Mouse (Mus musculus) activated CD4-positive, CD25-positive, alpha-beta regulatory T cell, adult 4 months (primary cell): ENCODE data around the gene Nes. TPM values are rescaled to one million over a fixed set of nuclear protein-coding genes. Genes with fewer than 3 reads are reported as not detected.

Experiments used
- ATAC-seq: one replicate; pipeline ENCODE4 v1.8.0; 2017
- polyA plus RNA-seq, 2 experiments: library from polyadenylated mRNA; unstranded; fragments of 100-300 nt; shearing (Covaris generic); gene quantifications; one replicate each; pipeline ENCODE4 v1.2.1; 2017

Nes gene
- polyA plus RNA-seq, 2 experiments from 2014 or later, result not detected

- no peak for ATAC-seq
Measured at GRCm38 (mm10) chr3:87982836-87983601, 12.1 kb downstream of the Nes start.

DNA sequence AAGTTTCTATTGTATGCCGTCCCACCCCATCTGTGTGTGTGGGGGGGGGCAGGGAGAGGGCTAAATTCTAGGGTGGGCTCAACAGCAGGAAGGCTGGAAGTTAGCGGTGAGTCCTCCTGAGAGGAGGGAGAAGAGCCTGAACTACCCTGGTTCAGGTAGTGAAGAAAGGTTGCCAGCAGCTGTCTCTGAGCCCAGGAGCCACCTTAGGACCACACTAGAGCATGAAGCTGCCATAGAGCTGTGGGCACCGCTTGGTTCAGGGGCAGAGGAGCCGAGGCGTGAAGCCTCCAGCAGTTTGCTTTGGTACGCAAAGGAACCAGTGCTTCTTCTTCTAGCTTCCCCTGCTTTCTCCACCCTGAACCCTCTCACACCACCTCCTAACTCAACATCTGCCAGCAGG lies 12.7 kb downstream of the Nes start:
- no peak for ATAC-seq

- no peak for ATAC-seq
Measured at GRCm38 (mm10) chr3:87984094-87984493, 13.2 kb downstream of the Nes start.

DNA sequence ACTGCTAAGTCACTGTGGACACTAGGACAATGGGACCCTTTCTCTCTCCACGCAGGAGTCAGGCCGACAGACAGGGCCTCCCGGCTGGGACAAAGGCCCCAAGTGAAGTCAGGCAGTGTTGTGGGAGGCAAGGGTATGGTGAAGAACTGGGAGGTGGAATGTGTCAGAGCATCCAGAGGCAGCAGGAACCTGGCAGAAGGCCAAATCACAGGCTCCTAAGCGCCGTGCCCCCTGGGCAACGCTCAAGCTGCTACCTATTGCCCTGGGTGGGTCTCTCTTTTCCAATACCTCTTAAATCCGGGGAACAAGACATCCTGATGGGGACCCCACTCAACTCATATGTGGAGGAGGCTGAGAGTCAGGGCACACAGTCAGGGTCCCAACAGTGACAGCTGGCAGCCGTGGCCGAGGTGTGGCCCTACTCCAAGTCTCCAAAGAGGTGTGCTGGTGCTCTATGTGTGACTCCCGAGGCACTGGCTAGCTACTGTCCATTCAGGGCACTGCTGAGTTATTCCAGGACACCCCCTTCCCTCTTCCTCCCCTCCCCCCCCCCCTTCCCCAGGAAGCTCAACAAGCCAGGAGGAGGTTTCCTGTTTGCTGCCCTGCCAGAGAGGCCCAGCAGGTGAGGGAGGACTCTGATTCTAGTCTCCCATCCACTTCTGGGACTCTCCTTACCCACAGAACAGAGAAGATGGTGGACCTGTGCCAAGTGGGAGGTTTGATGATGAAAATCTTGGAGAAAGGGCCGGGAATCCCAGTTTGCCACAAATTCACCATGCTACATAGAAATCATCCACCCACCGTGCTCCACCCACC lies 14.8 kb downstream of the Nes start:
- no peak for ATAC-seq

DNA sequence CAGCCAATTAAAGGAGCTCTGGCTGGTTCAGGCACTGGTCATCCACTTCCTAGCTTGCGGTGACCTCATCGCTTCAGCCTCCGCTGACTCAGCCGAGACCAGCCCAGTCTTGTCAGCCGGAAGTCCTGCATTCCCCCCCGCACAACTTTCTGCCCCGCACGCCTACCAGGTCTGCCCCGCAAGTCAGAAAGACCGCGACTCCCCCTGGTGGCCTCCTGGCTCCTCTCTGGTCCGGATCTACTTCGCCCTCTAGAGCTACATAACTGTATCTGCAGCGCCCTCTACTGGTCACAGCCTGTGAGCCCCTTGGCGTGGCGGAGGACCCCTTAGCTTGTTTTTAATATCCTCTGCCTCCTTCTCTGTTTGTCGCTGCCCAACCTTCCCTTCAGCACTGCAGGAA lies 16.0 kb downstream of the Nes start:
- peak; percentile 81 for ATAC-seq

DNA sequence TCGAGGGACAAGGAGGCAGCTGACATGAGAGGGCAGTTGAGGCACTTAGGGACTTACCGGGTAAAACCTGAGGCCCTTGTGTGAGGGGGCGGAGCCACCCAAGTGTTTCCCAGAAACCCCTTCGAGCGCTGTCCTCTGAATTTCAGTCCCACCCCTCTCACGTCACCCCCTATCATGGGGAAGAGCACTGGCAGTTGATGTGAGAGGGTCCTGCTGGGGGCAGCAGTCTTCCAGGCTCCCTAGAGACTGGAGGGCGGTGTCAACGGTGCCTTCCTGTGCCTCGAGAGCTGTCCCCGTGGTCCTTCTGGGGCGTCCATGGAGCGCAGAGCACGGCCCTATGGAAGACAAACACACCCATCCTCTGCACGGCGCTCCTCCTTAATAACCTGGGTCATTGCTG lies 16.8 kb downstream of the Nes start:
- peak; percentile 16 for ATAC-seq

GRCm38 (mm10) chr3:87988068-87988467 lies 17.2 kb downstream of the Nes start:
- no peak for ATAC-seq

GRCm38 (mm10) chr3:87989935-87990334 lies 19.1 kb downstream of the Nes start:
- ATAC-seq, result no peak

GRCm38 (mm10) chr3:87993436-87993835 lies 22.6 kb downstream of the Nes start:
- no peak for ATAC-seq

DNA sequence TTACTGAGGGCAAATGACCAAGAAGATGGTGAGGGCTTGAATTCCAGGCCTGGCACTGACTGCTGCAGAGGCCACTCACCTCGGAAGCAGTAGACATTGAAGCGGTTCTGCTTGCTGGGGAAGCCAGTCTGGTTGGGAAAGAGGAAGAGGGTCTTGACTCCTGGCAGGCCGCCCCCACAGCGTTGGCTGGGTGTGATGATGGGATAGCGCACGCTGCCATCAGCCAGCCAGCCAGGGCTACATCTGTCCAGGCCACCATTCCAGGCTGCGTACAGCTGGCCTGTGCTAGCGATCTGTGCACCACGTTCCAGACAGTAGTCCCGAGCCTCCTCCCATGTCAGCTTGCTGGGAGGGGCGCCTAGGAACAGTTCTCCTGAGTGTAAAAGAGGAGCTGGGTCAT lies 24.5 kb downstream of the Nes start:
- ATAC-seq, result no peak

- ATAC-seq, result no peak
Measured at GRCm38 (mm10) chr3:87996401-87996800, 25.5 kb downstream of the Nes start.

GRCm38 (mm10) chr3:87996971-87997614 lies 26.2 kb downstream of the Nes start:
- ATAC-seq, result no peak

DNA sequence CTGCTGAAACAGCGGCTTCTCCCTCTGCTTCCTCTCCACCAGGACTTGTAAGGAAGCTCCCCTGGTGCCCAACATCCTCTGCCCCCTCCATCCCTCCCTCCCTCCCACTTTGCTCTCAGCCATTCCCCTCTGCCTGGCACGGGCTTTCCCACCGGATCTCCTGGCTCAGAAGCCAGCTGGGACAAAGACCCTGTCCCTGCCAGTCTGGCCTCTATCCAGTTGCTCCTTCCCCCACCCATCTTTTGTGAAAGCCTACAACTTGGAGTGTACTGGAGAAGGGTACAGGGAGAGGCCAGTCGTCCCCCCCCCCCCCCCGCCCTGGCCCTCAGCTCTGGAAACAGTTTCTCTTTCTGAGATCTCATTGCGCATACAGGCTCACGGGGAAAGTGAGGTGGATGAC lies 27.9 kb downstream of the Nes start:
- ATAC-seq, result no peak

GRCm38 (mm10) chr3:87999243-87999895 lies 28.5 kb downstream of the Nes start:
- ATAC-seq, result no peak

DNA sequence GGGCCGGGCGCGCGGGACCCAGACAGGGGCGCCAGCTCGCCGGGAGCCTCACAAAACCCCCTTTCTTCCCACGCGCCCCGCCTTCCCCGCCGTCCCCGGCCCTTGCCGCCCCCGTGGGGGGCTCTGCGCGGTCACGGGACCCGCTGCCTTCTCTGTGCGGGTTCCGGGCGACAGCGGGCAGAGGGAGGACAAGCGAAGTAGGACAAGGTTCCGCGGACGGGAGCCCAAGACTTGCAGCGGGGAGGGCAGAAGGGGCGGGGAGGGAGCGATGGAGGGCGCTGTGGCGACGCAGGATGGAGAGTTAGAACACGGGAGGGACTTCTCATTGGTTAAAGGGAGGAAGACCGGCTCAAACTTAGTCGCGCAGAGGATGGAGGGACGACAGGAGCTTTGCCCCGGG lies 29.3 kb downstream of the Nes start, which contains the start of gene Bcan:
Gene Bcan (minus strand): TSS at position 50 of the 400 bp plus-strand sequence.
- ATAC-seq, result no peak

DNA sequence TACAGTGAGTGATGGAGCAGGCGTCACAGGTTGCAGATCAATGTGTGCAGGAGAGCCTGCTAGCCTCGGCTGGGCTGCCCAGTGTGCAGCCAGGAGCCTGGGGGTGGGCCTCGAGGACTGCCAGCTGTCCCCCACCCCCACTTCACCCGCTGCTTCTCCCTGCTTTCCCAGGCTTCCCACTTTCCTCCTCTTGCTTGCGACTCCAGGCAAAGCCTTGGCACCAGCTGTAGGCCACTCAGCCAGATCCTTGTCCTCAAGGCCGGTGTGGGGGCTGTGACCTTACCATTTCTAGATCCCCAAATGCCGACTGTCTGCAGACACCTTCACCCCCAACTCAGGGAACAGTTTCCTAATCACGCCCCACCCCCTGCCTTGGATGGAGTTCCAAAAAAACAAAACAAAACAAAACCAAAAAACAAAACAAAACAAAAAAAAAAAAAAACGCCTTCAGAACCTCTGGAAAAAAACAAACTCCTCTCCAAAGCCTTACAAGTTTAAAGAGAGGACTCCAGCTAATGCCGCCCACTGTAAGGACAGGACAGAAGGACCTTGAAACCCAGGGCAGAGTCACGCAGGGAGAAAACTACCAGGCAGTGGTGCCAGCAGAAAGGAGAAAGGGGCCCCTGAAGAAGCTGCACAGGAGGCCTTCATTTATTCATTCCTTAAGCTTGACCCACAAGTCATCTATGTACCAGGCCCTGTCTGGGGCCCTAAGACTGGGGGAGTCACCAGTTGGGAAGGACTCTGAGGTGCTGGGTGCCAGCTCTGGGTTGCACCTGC lies 30.1 kb downstream of the Nes start:
- ATAC-seq, result no peak

DNA sequence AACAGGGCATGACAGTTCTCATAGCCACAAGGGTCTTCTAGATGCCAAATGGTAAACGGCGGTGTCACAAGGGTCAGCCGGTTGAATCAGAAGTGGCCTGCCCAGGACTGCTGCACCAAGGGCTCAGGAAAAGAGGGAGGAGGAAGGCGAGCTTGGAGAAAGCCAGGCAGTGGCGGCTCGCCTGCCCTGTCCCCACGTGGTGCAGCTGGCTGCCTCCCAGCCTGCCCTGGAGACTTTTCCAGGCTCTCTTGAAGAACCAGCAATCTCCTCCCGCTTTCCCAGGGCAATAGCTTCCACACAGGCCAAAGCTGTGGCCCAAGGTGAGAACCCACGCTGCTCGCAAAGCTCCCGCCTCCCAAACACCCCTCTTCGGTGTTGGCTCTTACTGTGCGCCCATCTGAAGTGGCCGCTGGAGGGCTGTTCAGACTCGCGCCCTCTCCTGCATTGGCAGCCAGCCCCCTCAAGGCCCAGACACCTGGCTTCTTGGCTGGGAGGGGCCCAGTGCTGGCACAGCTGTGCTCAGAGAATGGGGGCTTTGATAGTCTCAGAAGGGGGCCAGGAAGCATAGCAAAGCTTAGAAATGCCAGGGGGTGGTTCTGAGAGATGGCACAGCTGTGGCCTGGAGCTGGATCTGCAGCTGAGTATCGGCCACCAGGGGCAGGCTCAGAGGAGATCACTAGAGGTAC lies 31.6 kb downstream of the Nes start:
- no peak for ATAC-seq

- ATAC-seq, result no peak
Measured at GRCm38 (mm10) chr3:88005822-88006786, 35.2 kb downstream of the Nes start.

- no peak for ATAC-seq
Measured at GRCm38 (mm10) chr3:88010634-88011265, 39.9 kb downstream of the Nes start.
